ENCODE assay signal across 26 mouse cellular contexts in genomic region chr3:82946375-82947107, GRCm38 (mm10). TPM values are rescaled to one million over a fixed set of nuclear protein-coding genes. Genes with fewer than 3 reads are reported as not detected.
A peak's percentile ranks its signal among the peaks of the same experiment; 100 is the strongest.
DNase-seq lines count a peak whose midpoint lies in the region; ATAC-seq lines count a peak whose summit lies in the region.
"Had no signal": no experiment of that assay in that cellular context is flagged by ENCODE, and none has a peak within 500 bp of the region (broad histone marks: within the 10 kb centered on the region; RNA-seq: fewer than 3 reads in every experiment).

No protein-coding gene starts in this region.

- H3K9me3 ChIP-seq in embryonic facial prominence, embryonic 11.5 days (replicated peaks; ENCODE audit: control insufficient read depth, low read length), result no peaks in the 10 kb centered on the region
- no peaks in the 10 kb centered on the region for H3K9me3 ChIP-seq in embryonic facial prominence, embryonic 10.5 days
- no peaks in the 10 kb centered on the region for H3K9me3 ChIP-seq in intestine, embryonic 14.5 days (ENCODE audit: control insufficient read depth, low read length)
- H3K9me3 ChIP-seq in liver, embryonic 12.5 days (replicated peaks), result no peaks in the 10 kb centered on the region
- no peaks in the 10 kb centered on the region for H3K9me3 ChIP-seq in stomach, embryonic 15.5 days
- H3K9me3 ChIP-seq in midbrain, embryonic 14.5 days (ENCODE audit: control insufficient read depth, low read length), result no peaks in the 10 kb centered on the region
- H3K9me3 ChIP-seq: heart, embryonic 12.5 days; hindbrain, embryonic 10.5 days; liver, embryonic 15.5 days; midbrain, embryonic 13.5 days had no signal

- no peak for ATAC-seq in embryonic facial prominence, embryonic 11.5 days (replicated peaks; ENCODE audit: insufficient number of reproducible peaks, low FRiP score, low TSS enrichment, low read depth)
- ATAC-seq in intestine, embryonic 14.5 days (replicated peaks; ENCODE audit: low FRiP score, low TSS enrichment, low read depth), result peak; percentile 70
- ATAC-seq in liver, embryonic 12.5 days, result peak; percentile 37; the same call in 1 of the 2 replicates
- peak; percentile 61 for ATAC-seq in stomach, embryonic 15.5 days (ENCODE audit: insufficient read depth, low FRiP score, low read depth)
- ATAC-seq in midbrain, embryonic 14.5 days (ENCODE audit: low FRiP score, low TSS enrichment), result no peak
- no peak for ATAC-seq in megakaryocyte, adult 5-6 weeks (ENCODE audit: poor library complexity, severe bottlenecking)
- ATAC-seq: forebrain, embryonic 16.5 days; hindbrain, embryonic 16.5 days; midbrain, embryonic 13.5 days had no signal

- no peaks in the 10 kb centered on the region for H3K36me3 ChIP-seq in embryonic facial prominence, embryonic 11.5 days (replicated peaks; ENCODE audit: control insufficient read depth, insufficient read depth, low read depth, low read length)
- no peaks in the 10 kb centered on the region for H3K36me3 ChIP-seq in embryonic facial prominence, embryonic 10.5 days (replicated peaks)
- no peaks in the 10 kb centered on the region for H3K36me3 ChIP-seq in intestine, embryonic 14.5 days (ENCODE audit: control insufficient read depth, insufficient read depth, low read length)
- H3K36me3 ChIP-seq in liver, embryonic 12.5 days, result no peaks in the 10 kb centered on the region
- H3K36me3 ChIP-seq in stomach, embryonic 15.5 days, result no peaks in the 10 kb centered on the region
- no peaks in the 10 kb centered on the region for H3K36me3 ChIP-seq in midbrain, embryonic 14.5 days (ENCODE audit: control insufficient read depth, insufficient read depth, low read length)
- H3K36me3 ChIP-seq: heart, embryonic 12.5 days; hindbrain, embryonic 10.5 days; liver, embryonic 15.5 days; midbrain, embryonic 13.5 days had no signal

- H3K4me3 ChIP-seq in embryonic facial prominence, embryonic 11.5 days (ENCODE audit: low read depth, low read length), result no peak overlapping the region
- H3K4me3 ChIP-seq in embryonic facial prominence, embryonic 10.5 days, result no peak overlapping the region
- no peak overlapping the region for H3K4me3 ChIP-seq in intestine, embryonic 14.5 days (ENCODE audit: low read depth, low read length)
- H3K4me3 ChIP-seq in liver, embryonic 12.5 days, result no peak overlapping the region
- H3K4me3 ChIP-seq in stomach, embryonic 15.5 days (replicated peaks), result no peak overlapping the region
- H3K4me3 ChIP-seq in midbrain, embryonic 14.5 days (replicated peaks; ENCODE audit: low read depth, low read length), result no peak overlapping the region
- H3K4me3 ChIP-seq: heart, embryonic 12.5 days; hindbrain, embryonic 10.5 days; liver, embryonic 15.5 days; megakaryocyte, embryonic 14.5 days; midbrain, embryonic 13.5 days had no signal

- H3K9ac ChIP-seq in embryonic facial prominence, embryonic 11.5 days (replicated peaks; ENCODE audit: low read length), result no peak overlapping the region
- no peak overlapping the region for H3K9ac ChIP-seq in intestine, embryonic 14.5 days (ENCODE audit: low read length)
- H3K9ac ChIP-seq in liver, embryonic 12.5 days, result no peak overlapping the region
- no peak overlapping the region for H3K9ac ChIP-seq in stomach, embryonic 15.5 days
- no peak overlapping the region for H3K9ac ChIP-seq in midbrain, embryonic 14.5 days (replicated peaks; ENCODE audit: low read length)
- H3K9ac ChIP-seq: heart, embryonic 12.5 days; liver, embryonic 15.5 days; midbrain, embryonic 13.5 days had no signal

- WGBS in embryonic facial prominence, embryonic 11.5 days, result 61% methylated on average over 6 of the region's 6 CpGs
- 62% methylated on average over 6 of the region's 6 CpGs for WGBS in embryonic facial prominence, embryonic 10.5 days
- 29% methylated on average over 6 of the region's 6 CpGs for WGBS in intestine, embryonic 14.5 days
- WGBS in liver, embryonic 12.5 days (ENCODE audit: insufficient replicate concordance), result 31% methylated on average over 6 of the region's 6 CpGs
- 30% methylated on average over 6 of the region's 6 CpGs for WGBS in stomach, embryonic 15.5 days
- 50% methylated on average over 6 of the region's 6 CpGs for WGBS in midbrain, embryonic 14.5 days

- no peak overlapping the region for H3K27ac ChIP-seq in embryonic facial prominence, embryonic 11.5 days (replicated peaks; ENCODE audit: low read depth, low read length)
- no peak overlapping the region for H3K27ac ChIP-seq in embryonic facial prominence, embryonic 10.5 days (replicated peaks)
- no peak overlapping the region for H3K27ac ChIP-seq in intestine, embryonic 14.5 days (ENCODE audit: low read depth)
- H3K27ac ChIP-seq in liver, embryonic 12.5 days, result no peak overlapping the region
- H3K27ac ChIP-seq in stomach, embryonic 15.5 days, result no peak overlapping the region
- H3K27ac ChIP-seq in midbrain, embryonic 14.5 days (replicated peaks; ENCODE audit: low read depth, low read length), result no peak overlapping the region
- H3K27ac ChIP-seq: hindbrain, embryonic 10.5 days; liver, embryonic 15.5 days; midbrain, embryonic 13.5 days had no signal

- DNase-seq in embryonic facial prominence, embryonic 11.5 days (ENCODE audit: low spot score), result peak; percentile 10
- no peak for DNase-seq in embryonic facial prominence, embryonic 10.5 days (ENCODE audit: low spot score)
- no peak for DNase-seq in intestine, embryonic 14.5 days (ENCODE audit: low spot score)
- DNase-seq in midbrain, embryonic 14.5 days, result no peak
- DNase-seq in MN1 (ENCODE audit: low spot score), result no peak
- DNase-seq: adrenal gland, postnatal 10 days; cerebellum, adult 8-10 months; gastrocnemius, postnatal 14 days; heart, adult 18-20 months; heart, postnatal 10 days; kidney, adult 18-20 months; right cerebral cortex, postnatal 25 days; thymus, adult 18-20 months; thymus, postnatal 4 days had no signal

- H3K27me3 ChIP-seq in embryonic facial prominence, embryonic 11.5 days (ENCODE audit: control insufficient read depth, insufficient read depth, low read length), result no peaks in the 10 kb centered on the region
- H3K27me3 ChIP-seq in embryonic facial prominence, embryonic 10.5 days (replicated peaks; ENCODE audit: low read depth, poor library complexity, severe bottlenecking), result no peaks in the 10 kb centered on the region
- H3K27me3 ChIP-seq in intestine, embryonic 14.5 days (replicated peaks; ENCODE audit: control insufficient read depth, insufficient read depth, low read length), result no peaks in the 10 kb centered on the region
- no peaks in the 10 kb centered on the region for H3K27me3 ChIP-seq in liver, embryonic 12.5 days (replicated peaks)
- no peaks in the 10 kb centered on the region for H3K27me3 ChIP-seq in stomach, embryonic 15.5 days (replicated peaks)
- H3K27me3 ChIP-seq in midbrain, embryonic 14.5 days (ENCODE audit: control insufficient read depth, insufficient read depth, low read length), result no peaks in the 10 kb centered on the region
- H3K27me3 ChIP-seq: heart, embryonic 12.5 days; liver, embryonic 15.5 days; megakaryocyte, embryonic 14.5 days; midbrain, embryonic 13.5 days had no signal

- no peak overlapping the region for H3K4me2 ChIP-seq in embryonic facial prominence, embryonic 11.5 days (ENCODE audit: low read depth, low read length)
- no peak overlapping the region for H3K4me2 ChIP-seq in intestine, embryonic 14.5 days (ENCODE audit: low read length)
- H3K4me2 ChIP-seq in liver, embryonic 12.5 days, result no peak overlapping the region
- no peak overlapping the region for H3K4me2 ChIP-seq in stomach, embryonic 15.5 days
- no peak overlapping the region for H3K4me2 ChIP-seq in midbrain, embryonic 14.5 days (ENCODE audit: low read length)
- H3K4me2 ChIP-seq: heart, embryonic 12.5 days; liver, embryonic 15.5 days; midbrain, embryonic 13.5 days had no signal

- no peaks in the 10 kb centered on the region for H3K4me1 ChIP-seq in embryonic facial prominence, embryonic 11.5 days (ENCODE audit: control insufficient read depth, insufficient read depth, low read length)
- no peaks in the 10 kb centered on the region for H3K4me1 ChIP-seq in embryonic facial prominence, embryonic 10.5 days
- peaks cover 14% of the 10 kb centered on the region for H3K4me1 ChIP-seq in intestine, embryonic 14.5 days (replicated peaks; ENCODE audit: control insufficient read depth, insufficient read depth, low read length)
- peaks cover 7% of the 10 kb centered on the region; the same call in 1 of the 2 replicates for H3K4me1 ChIP-seq in liver, embryonic 12.5 days
- no peaks in the 10 kb centered on the region for H3K4me1 ChIP-seq in stomach, embryonic 15.5 days
- no peaks in the 10 kb centered on the region for H3K4me1 ChIP-seq in midbrain, embryonic 14.5 days (ENCODE audit: control insufficient read depth, insufficient read depth, low read length)
- H3K4me1 ChIP-seq: hindbrain, embryonic 10.5 days; liver, embryonic 15.5 days; megakaryocyte, embryonic 14.5 days; midbrain, embryonic 13.5 days had no signal

RNA-seq across cellular contexts. Expression of gene Lrat, which starts 42.8 kb away (rescaled TPM):
- not detected in 2 replicates for polyA plus RNA-seq in embryonic facial prominence, embryonic 11.5 days (2014; fragmentation: Nextera tagmentation; extraction: Ambion mirVana)
- polyA plus RNA-seq in embryonic facial prominence, embryonic 10.5 days (2016; fragmentation: Nextera tagmentation; extraction: Ambion mirVana), result 0.05 TPM in 2 replicates
- 1.9 and 2.4 TPM in 2 replicates for polyA plus RNA-seq in intestine, embryonic 14.5 days (2014; fragmentation: Nextera tagmentation; extraction: Ambion mirVana)
- polyA plus RNA-seq in liver, embryonic 12.5 days (2016; fragmentation: Nextera tagmentation; extraction: Ambion mirVana), result 0.35 and 0.49 TPM in 2 replicates
- 2.8 and 2.9 TPM in 2 replicates for polyA plus RNA-seq in stomach, embryonic 15.5 days (2015; fragmentation: Nextera tagmentation; extraction: Ambion mirVana)
- 0.05 and 0.43 TPM in 2 replicates for polyA plus RNA-seq in midbrain, embryonic 14.5 days (2014; fragmentation: Nextera tagmentation; extraction: Ambion mirVana)
- not detected in 2 replicates for total RNA-seq in megakaryocyte, adult 5-6 weeks (2015)
- not detected in 2 replicates for total RNA-seq in megakaryocyte, adult 5-6 weeks (2017)
- total RNA-seq: layer of hippocampus, adult 18-20 months had no signal
- polyA plus RNA-seq: hindbrain, embryonic 10.5 days; limb, embryonic 11.5 days had no signal

Comparison
In these comparisons a context has a peak if more than half of its experiments do, and no peak if none do; other contexts are left out.
1. ATAC-seq: peak in intestine, embryonic 14.5 days (single experiment), liver, embryonic 12.5 days (single experiment) and stomach, embryonic 15.5 days (single experiment); none in embryonic facial prominence, embryonic 11.5 days (single experiment), midbrain, embryonic 14.5 days (single experiment) and megakaryocyte, adult 5-6 weeks (single experiment).